Mouse (Mus musculus): ENCODE results near the gene Zfp691. TPM values are rescaled to one million over a fixed set of nuclear protein-coding genes. Genes with fewer than 3 reads are reported as not detected.

Zfp691 gene
- polyA plus RNA-seq, 1 experiment from 2014 or later: 8.5 TPM

DNA sequence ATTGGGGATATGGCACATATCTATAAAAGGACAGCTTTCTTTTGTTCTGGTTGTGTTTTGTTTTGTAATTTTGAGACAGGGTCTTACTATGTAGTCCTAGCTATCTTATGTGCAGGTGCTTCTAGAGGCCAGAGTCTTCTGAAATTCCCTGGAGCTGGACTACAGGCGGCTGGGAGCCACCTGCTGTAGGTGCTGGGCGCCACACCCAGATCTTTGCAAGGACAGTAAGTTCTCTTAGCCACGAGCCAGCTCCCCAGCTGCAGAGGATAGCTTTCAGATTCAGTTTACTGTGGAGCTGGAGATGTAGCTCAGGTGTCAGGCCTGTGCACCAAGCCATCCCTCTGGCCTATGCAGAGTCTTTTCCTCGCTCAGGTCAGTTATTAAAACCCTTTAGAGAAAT is 6.9 kb downstream of the Zfp691 start:
- peaks cover 36% of the 10 kb centered on the region for H3K36me3 ChIP-seq
- 85% methylated on average over 4 of the region's 4 CpGs for WGBS
- no peaks in the 10 kb centered on the region for H3K27me3 ChIP-seq
- H3K4me2 ChIP-seq: no peak overlapping the region
- peaks cover 6% of the 10 kb centered on the region; the same call in 1 of the 2 replicates for H3K4me1 ChIP-seq
- no peak for ATAC-seq (ENCODE audit: insufficient number of reproducible peaks, insufficient read depth, low FRiP score, low TSS enrichment, low read depth)
- no peak overlapping the region for H3K9ac ChIP-seq
- no peaks in the 10 kb centered on the region for H3K9me3 ChIP-seq
- no peak overlapping the region for H3K27ac ChIP-seq
- no peak overlapping the region for H3K4me3 ChIP-seq

DNA sequence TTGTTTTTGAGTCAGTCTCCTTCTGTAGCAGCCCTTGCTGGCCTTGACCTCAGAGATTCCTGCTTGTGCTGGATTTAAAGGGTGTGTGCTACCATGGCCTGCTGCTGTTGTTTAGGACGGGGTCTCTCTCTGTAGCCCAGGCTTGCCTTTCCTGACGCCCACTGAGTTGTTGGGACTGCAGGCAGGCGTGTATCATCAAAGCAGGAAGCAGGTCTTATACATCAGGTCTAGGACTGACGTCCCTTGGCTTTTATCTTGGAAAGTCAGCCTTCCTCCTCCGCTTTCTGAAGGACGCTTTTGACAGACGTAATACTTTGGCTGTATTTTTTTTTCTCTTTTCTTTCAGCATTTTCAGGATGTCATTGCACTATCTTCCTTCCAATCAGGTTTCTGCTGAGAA is 8.1 kb downstream of the Zfp691 start:
- Histone ChIP-seq H3K27ac (no peak overlapping the region), H3K4me3 (no peak overlapping the region), H3K9me3 (no peaks in the 10 kb centered on the region), H3K9ac (no peak overlapping the region), H3K27me3 (no peaks in the 10 kb centered on the region), H3K4me1 (no peaks in the 10 kb centered on the region), H3K36me3 (peaks cover 29% of the 10 kb centered on the region), H3K4me2 (no peak overlapping the region)
- WGBS: 76% methylated on average over 7 of the region's 7 CpGs
- ATAC-seq (ENCODE audit: insufficient number of reproducible peaks, insufficient read depth, low FRiP score, low TSS enrichment, low read depth): no peak

DNA sequence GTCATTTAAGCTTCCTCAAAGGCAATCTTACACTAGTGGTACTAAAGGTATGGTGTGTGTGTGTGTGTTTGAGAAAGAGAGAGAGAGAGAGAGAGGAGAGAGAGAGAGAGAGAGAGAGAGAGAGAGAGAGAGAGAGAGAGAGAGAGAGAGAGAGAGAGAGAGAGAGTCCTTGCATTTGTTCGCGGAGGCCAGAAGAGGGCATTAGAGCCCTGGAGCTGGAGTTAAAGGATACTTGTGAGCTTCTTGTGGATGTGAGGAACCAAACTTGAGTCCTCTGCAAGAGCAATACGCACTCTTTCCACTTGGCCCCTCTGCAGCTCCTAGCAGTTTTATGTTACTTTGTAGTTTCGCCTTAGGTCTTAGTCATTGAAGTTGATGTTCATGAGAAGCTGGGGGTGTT is 11.0 kb downstream of the Zfp691 start:
- no peak overlapping the region for H3K4me3 ChIP-seq
- no peak overlapping the region for H3K4me2 ChIP-seq
- WGBS: 86% methylated on average over 4 of the region's 4 CpGs
- H3K36me3 ChIP-seq: no peaks in the 10 kb centered on the region
- no peak for ATAC-seq (ENCODE audit: insufficient number of reproducible peaks, insufficient read depth, low FRiP score, low TSS enrichment, low read depth)
- no peaks in the 10 kb centered on the region for H3K27me3 ChIP-seq
- no peak overlapping the region for H3K27ac ChIP-seq
- H3K9me3 ChIP-seq: no peaks in the 10 kb centered on the region
- H3K9ac ChIP-seq: no peak overlapping the region
- H3K4me1 ChIP-seq: no peaks in the 10 kb centered on the region

DNA sequence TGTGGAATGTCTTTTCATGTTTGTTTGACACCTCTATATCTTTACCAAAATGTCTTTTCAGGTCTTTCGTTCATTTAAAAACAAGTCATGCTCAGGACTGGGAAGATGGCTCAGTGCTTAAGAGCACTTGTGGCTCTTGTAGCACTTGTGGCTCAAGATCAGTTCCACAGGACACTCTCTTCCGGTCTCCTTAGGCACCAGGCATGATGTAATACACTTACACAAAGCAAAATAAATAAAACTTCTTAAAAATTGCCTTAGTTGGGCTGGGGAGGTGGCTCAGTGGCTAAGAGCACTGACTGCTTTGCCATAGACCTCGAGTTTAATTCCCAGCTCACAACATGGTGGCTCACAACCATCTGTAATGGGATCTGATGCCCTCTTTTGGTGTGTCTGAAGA is 12.6 kb downstream of the Zfp691 start:
- Histone ChIP-seq H3K4me1 (no peaks in the 10 kb centered on the region), H3K9ac (no peak overlapping the region), H3K27ac (no peak overlapping the region), H3K9me3 (no peaks in the 10 kb centered on the region), H3K36me3 (no peaks in the 10 kb centered on the region), H3K4me3 (no peak overlapping the region), H3K4me2 (no peak overlapping the region), H3K27me3 (no peaks in the 10 kb centered on the region)
- WGBS: 79% methylated on average over 3 of the region's 3 CpGs
- no peak for ATAC-seq (ENCODE audit: insufficient number of reproducible peaks, insufficient read depth, low FRiP score, low TSS enrichment, low read depth)

DNA sequence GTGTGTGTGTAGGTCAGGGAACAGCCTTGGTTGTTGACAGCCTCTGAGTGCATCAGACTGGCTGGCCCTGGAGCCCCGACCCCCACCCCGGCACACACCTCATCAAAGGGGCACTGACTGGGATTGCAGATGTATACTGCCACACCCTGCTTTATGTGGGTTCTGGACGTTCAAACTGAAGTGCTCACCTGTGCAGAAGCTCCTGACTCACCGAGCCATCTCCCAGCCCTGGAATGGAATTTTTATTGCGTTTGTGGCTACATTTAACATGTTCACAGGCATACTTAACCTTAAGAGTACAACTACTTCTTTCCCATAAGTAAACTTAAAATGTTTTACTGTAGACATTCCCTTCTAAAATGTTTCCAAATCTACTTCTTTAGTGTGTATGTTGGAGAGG is 16.1 kb downstream of the Zfp691 start:
- no peaks in the 10 kb centered on the region for H3K4me1 ChIP-seq
- 78% methylated on average over 5 of the region's 5 CpGs for WGBS
- H3K4me2 ChIP-seq: no peak overlapping the region
- H3K9ac ChIP-seq: no peak overlapping the region
- H3K4me3 ChIP-seq: no peak overlapping the region
- H3K27me3 ChIP-seq: no peaks in the 10 kb centered on the region
- H3K36me3 ChIP-seq: no peaks in the 10 kb centered on the region
- no peaks in the 10 kb centered on the region for H3K9me3 ChIP-seq
- H3K27ac ChIP-seq: no peak overlapping the region
- no peak for ATAC-seq (ENCODE audit: insufficient number of reproducible peaks, insufficient read depth, low FRiP score, low TSS enrichment, low read depth)

DNA sequence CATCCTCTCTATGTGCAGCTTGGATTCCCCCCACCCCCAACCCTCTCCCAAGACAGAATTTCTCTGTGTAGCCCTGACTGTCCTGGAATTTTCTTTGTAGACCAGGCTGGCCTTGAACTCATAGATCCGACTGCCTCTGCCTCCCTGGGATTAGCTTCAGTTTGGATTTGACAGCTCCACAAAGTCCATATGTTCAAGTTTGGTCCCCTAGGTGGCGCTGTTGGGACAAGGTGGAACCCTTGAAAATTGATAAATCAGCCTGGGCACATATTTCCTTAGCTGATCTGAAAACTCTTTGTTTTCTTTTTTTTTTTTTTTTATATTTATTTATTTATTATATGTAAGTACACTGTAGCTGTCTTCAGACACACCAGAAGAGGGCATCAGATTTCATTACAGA is 16.8 kb downstream of the Zfp691 start:
- WGBS: 28% methylated on average over 2 of the region's 2 CpGs
- Histone ChIP-seq H3K9ac (no peak overlapping the region), H3K4me3 (no peak overlapping the region), H3K27me3 (no peaks in the 10 kb centered on the region), H3K4me2 (no peak overlapping the region), H3K36me3 (no peaks in the 10 kb centered on the region), H3K9me3 (no peaks in the 10 kb centered on the region), H3K4me1 (no peaks in the 10 kb centered on the region), H3K27ac (no peak overlapping the region)
- ATAC-seq (ENCODE audit: insufficient number of reproducible peaks, insufficient read depth, low FRiP score, low TSS enrichment, low read depth): no peak

DNA sequence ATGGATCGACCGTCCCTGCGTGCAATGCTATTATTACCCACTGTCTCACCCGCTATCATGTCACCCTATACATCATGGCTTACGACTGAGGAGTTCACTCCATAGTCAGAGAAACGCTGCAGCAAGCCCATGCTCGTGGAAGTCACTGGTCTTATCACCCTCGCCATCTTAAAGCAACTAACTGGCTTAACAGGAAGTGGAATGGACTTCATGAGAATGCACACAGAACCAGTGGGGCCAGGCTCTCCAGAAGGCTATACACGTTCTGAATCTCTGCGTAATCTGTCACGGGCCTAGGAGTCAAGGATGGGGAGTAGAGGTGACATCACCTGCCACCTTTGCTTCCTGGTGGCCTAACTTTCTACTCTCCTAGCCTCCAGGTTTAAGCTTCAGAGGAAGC is 25.3 kb downstream of the Zfp691 start:
- H3K27ac ChIP-seq: no peak overlapping the region
- no peaks in the 10 kb centered on the region for H3K36me3 ChIP-seq
- H3K9ac ChIP-seq: no peak overlapping the region
- H3K27me3 ChIP-seq: no peaks in the 10 kb centered on the region
- H3K4me1 ChIP-seq: no peaks in the 10 kb centered on the region
- no peaks in the 10 kb centered on the region for H3K9me3 ChIP-seq
- H3K4me2 ChIP-seq: no peak overlapping the region
- no peak for ATAC-seq (ENCODE audit: insufficient number of reproducible peaks, insufficient read depth, low FRiP score, low TSS enrichment, low read depth)
- no peak overlapping the region for H3K4me3 ChIP-seq
- WGBS: 81% methylated on average over 11 of the region's 11 CpGs

DNA sequence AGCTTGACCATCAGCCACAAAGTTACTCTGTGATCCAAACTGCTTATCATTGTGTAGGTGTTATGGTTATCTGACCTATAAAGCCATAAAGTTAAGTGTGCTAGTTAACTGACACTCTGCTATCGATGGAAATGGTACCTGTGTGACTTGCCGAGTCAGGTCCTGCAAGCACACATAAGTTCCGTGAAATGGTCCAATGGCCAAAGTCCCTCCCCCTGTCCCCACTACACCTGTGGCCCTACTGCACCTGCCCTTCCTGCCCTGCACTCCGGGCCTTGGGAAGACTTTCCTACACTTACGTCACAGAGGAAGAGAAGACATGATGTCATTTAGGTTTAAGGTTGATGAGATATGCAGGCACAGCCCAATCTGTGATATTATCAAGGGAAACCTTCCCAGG is 26.6 kb downstream of the Zfp691 start:
- Histone ChIP-seq H3K36me3 (no peaks in the 10 kb centered on the region), H3K27me3 (no peaks in the 10 kb centered on the region), H3K27ac (no peak overlapping the region), H3K4me3 (no peak overlapping the region), H3K9ac (no peak overlapping the region), H3K9me3 (no peaks in the 10 kb centered on the region), H3K4me1 (no peaks in the 10 kb centered on the region), H3K4me2 (no peak overlapping the region)
- no peak for ATAC-seq (ENCODE audit: insufficient number of reproducible peaks, insufficient read depth, low FRiP score, low TSS enrichment, low read depth)
- 87% methylated on average over 5 of the region's 5 CpGs for WGBS

DNA sequence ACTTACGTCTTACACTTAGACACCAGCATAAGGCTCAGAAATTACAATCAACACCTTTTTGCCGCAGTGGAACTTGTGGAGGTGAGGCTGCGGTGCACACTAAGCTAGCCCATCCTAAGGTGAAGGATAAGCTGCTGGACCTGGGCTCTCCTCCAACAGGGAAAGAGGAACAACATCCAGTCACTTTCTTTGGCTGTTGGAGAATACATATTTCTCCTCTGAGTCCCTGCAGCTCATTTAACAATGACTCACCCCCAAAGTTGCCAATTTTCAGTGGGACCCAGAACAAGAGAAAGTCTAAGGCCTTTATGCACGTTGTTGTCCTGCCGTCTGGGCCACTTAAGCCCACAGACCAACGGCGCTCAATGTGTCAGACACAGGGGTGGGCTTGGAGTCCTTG is 27.2 kb downstream of the Zfp691 start:
- WGBS: 88% methylated on average over 7 of the region's 7 CpGs
- no peaks in the 10 kb centered on the region for H3K27me3 ChIP-seq
- H3K4me2 ChIP-seq: no peak overlapping the region
- H3K27ac ChIP-seq: no peak overlapping the region
- no peaks in the 10 kb centered on the region for H3K36me3 ChIP-seq
- no peaks in the 10 kb centered on the region for H3K4me1 ChIP-seq
- H3K9ac ChIP-seq: no peak overlapping the region
- H3K4me3 ChIP-seq: no peak overlapping the region
- no peak for ATAC-seq (ENCODE audit: insufficient number of reproducible peaks, insufficient read depth, low FRiP score, low TSS enrichment, low read depth)
- H3K9me3 ChIP-seq: no peaks in the 10 kb centered on the region

DNA sequence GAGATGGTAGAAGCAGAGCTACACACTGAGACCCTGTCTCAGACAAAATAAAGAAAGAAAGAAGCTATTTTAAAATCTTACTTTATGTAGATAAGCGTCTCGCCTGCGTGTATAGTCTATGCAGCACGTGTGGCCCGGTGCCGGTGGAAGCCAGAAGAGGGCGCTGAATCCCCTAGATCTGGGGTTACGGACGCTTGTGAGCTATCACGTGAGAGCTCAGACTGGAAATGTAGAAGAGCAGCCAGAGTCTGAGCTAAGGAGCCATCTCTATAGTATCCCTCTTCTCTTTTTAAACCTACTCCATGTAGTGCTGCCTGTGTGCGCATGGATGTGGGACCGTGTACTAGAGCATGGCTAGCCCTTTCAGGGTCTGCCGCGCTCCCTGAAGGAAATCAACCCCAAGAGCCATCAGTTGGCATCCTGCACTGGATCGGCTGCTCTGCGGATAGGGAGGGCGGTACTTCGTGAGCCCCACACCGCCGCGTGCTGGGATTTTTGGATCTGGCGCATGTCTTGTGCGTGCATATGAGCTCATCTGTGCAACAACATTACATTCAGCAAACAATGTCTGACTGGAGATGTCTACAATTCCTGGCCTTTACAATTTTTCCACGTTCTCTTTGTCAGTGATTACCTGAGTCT is 31.6 kb downstream of the Zfp691 start:
- peak overlapping the region; percentile 23 for H3K4me3 ChIP-seq
- ATAC-seq (ENCODE audit: insufficient number of reproducible peaks, insufficient read depth, low FRiP score, low TSS enrichment, low read depth): peak; percentile 57; the same call in 1 of the 2 replicates
- no peak overlapping the region for H3K27ac ChIP-seq
- no peaks in the 10 kb centered on the region for H3K27me3 ChIP-seq
- H3K9me3 ChIP-seq: no peaks in the 10 kb centered on the region
- peaks cover 7% of the 10 kb centered on the region; the same call in 1 of the 2 replicates for H3K4me1 ChIP-seq
- H3K36me3 ChIP-seq: peaks cover 5% of the 10 kb centered on the region
- 24% methylated on average over 24 of the region's 24 CpGs for WGBS
- H3K4me2 ChIP-seq: peak overlapping the region; percentile 53
- 0 out of 2 replicates have a peak overlapping the region, but pooled peaks have one; percentile 16 for H3K9ac ChIP-seq

DNA sequence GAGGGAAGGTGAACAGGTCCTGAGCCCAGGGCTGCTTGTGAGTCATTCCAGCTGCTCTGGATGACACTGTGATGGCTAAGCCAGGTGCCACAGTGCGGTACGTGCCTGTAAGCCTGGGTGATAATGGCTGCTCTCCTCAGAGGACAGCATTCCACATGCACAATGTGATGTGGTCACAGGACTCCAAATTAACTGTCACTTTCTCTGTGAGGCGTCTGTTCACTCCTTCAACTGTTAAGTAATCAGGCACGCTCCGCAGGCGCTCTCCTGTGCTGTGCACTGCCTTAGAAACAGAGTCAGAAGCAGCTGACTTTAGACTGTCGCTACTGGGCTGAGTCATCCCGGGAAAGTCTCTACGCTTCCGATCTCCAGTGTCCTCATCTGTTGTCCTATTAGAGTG is 32.8 kb downstream of the Zfp691 start:
- no peaks in the 10 kb centered on the region for H3K9me3 ChIP-seq
- no peak overlapping the region for H3K4me2 ChIP-seq
- 66% methylated on average over 10 of the region's 10 CpGs for WGBS
- H3K27me3 ChIP-seq: no peaks in the 10 kb centered on the region
- no peak for ATAC-seq (ENCODE audit: insufficient number of reproducible peaks, insufficient read depth, low FRiP score, low TSS enrichment, low read depth)
- no peak overlapping the region for H3K9ac ChIP-seq
- peaks cover 7% of the 10 kb centered on the region; the same call in 1 of the 2 replicates for H3K4me1 ChIP-seq
- H3K4me3 ChIP-seq: no peak overlapping the region
- H3K36me3 ChIP-seq: peaks cover 17% of the 10 kb centered on the region
- H3K27ac ChIP-seq: no peak overlapping the region

DNA sequence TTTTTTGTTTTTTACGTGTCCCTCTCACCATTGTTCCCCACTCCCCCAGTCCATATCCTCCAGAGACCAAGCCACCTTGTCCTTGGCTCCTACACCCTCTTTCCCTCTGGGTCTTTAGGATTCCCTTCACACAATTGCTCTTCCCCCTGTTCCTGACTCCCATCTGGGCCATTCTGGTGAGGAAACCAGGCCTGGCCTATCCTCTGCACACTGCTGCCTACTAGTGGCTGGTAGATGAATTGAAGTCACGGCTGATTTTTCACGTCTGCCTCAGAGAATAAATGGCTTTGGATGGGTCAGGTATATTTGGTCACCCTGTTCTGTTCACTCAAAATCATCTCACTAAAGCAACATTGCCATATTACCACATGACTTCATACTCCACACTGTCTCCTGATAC is 33.9 kb downstream of the Zfp691 start:
- peaks cover 27% of the 10 kb centered on the region for H3K36me3 ChIP-seq
- no peaks in the 10 kb centered on the region for H3K9me3 ChIP-seq
- no peak overlapping the region for H3K27ac ChIP-seq
- H3K4me1 ChIP-seq: peaks cover 7% of the 10 kb centered on the region; the same call in 1 of the 2 replicates
- no peak overlapping the region for H3K4me3 ChIP-seq
- WGBS: 47% methylated on average over 3 of the region's 3 CpGs
- H3K27me3 ChIP-seq: no peaks in the 10 kb centered on the region
- H3K9ac ChIP-seq: no peak overlapping the region
- no peak overlapping the region for H3K4me2 ChIP-seq
- ATAC-seq (ENCODE audit: insufficient number of reproducible peaks, insufficient read depth, low FRiP score, low TSS enrichment, low read depth): no peak
